Mouse (Mus musculus) neural tube, embryonic 12.5 days (tissue): ENCODE results near the gene Dusp14. TPM values are rescaled to one million over a fixed set of nuclear protein-coding genes. Genes with fewer than 3 reads are reported as not detected.

Experiments
- ATAC-seq: fragments of 200-750 bp; cut with Nextera tagmentation; 2 replicates; pipeline ENCODE4 v1.8.0; 2017; ENCODE audit warnings: low read depth, mild to moderate bottlenecking, moderate TSS enrichment, moderate library complexity; ENCODE audit not compliant: low FRiP score
- H3K27ac ChIP-seq: fragments of 300-500 bp; sonication (generic); 2 replicates; pipeline ENCODE4 v1.5.1; 2016
- H3K27me3 ChIP-seq: fragments of 300-500 bp; sonication (generic); replicated peaks from 2 replicates; pipeline ENCODE4 v1.6.1; 2016; ENCODE audit warnings: mild to moderate bottlenecking
- H3K36me3 ChIP-seq: fragments of 300-500 bp; sonication (generic); 2 replicates; pipeline ENCODE4 v1.6.1; 2016; ENCODE audit warnings: mild to moderate bottlenecking
- H3K4me1 ChIP-seq: fragments of 300-500 bp; sonication (generic); 2 replicates; pipeline ENCODE4 v1.6.1; 2016
- H3K4me2 ChIP-seq: fragments of 300-500 bp; sonication (generic); replicated peaks from 2 replicates; pipeline ENCODE4 v1.6.1; 2016; ENCODE audit warnings: mild to moderate bottlenecking
- H3K4me3 ChIP-seq: fragments of 300-500 bp; sonication (generic); 2 replicates; pipeline ENCODE4 v1.5.1; 2016
- H3K9ac ChIP-seq: fragments of 300-500 bp; sonication (generic); 2 replicates; pipeline ENCODE4 v1.6.1; 2016; ENCODE audit warnings: mild to moderate bottlenecking
- H3K9me3 ChIP-seq: fragments of 300-500 bp; sonication (generic); 2 replicates; pipeline ENCODE4 v1.6.1; 2016; ENCODE audit warnings: mild to moderate bottlenecking
- WGBS: fragments of 180-500 bp; shearing (Covaris S2); methylation state at CpG from one replicate; pipeline ENCODE4 v1.1.7; 2016; 5-methylcytosine and 5-hydroxymethylcytosine counted together
- polyA plus RNA-seq: library from polyadenylated mRNA; unstranded; fragments of >200 nt; fragmentation: Nextera tagmentation; extraction: Ambion mirVana; gene quantifications from 2 replicates; pipeline ENCODE4 v1.2.1, GENCODE M21; 2016

The Dusp14 gene
- polyA plus RNA-seq, 1 experiment from 2014 or later, result 12.4 TPM

- Histone ChIP-seq H3K4me3 (no peak overlapping the region), H3K4me1 (no peaks in the 10 kb centered on the region), H3K9me3 (no peaks in the 10 kb centered on the region), H3K4me2 (no peak overlapping the region), H3K27me3 (no peaks in the 10 kb centered on the region), H3K27ac (no peak overlapping the region), H3K9ac (no peak overlapping the region), H3K36me3 (peaks cover 30% of the 10 kb centered on the region)
- WGBS, result 88% methylated on average over 4 of the region's 4 CpGs
- no peak for ATAC-seq
These were observed 10.8 kb upstream of the Dusp14 start for GRCm38 (mm10) chr11:84079887-84080286.

DNA sequence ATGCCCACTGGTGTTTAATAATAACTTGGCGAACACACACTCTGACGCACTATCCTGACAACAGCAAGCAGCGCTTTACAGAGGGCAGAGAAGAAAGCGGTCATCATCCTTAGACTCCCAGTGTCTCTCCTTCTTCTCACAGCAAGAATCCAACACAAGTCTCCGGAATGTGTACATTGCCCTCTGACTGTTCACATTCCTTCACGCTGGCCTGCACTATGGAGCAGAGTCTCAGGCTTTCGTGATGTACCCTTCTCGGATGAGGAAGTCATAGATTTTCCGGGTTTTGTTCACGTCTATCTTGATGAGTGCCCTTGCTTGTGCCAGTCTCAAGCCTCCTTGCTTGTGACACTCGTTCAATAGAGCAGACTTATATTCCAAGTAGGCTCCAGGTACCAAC, 10.3 kb upstream of the Dusp14 start:
- H3K27me3 ChIP-seq, result no peaks in the 10 kb centered on the region
- H3K9ac ChIP-seq, result no peak overlapping the region
- no peaks in the 10 kb centered on the region for H3K4me1 ChIP-seq
- H3K4me3 ChIP-seq, result no peak overlapping the region
- ATAC-seq, result no peak
- no peak overlapping the region for H3K27ac ChIP-seq
- H3K9me3 ChIP-seq, result no peaks in the 10 kb centered on the region
- no peak overlapping the region for H3K4me2 ChIP-seq
- 92% methylated on average over 11 of the region's 11 CpGs for WGBS
- peaks cover 25% of the 10 kb centered on the region for H3K36me3 ChIP-seq

- Histone ChIP-seq H3K4me2 (no peak overlapping the region), H3K36me3 (peaks cover 24% of the 10 kb centered on the region), H3K4me1 (no peaks in the 10 kb centered on the region), H3K9me3 (no peaks in the 10 kb centered on the region), H3K27me3 (no peaks in the 10 kb centered on the region), H3K4me3 (no peak overlapping the region), H3K9ac (no peak overlapping the region), H3K27ac (no peak overlapping the region)
- 89% methylated on average over 9 of the region's 9 CpGs for WGBS
- no peak for ATAC-seq
These were observed 9.5 kb upstream of the Dusp14 start for GRCm38 (mm10) chr11:84078601-84079000.

DNA sequence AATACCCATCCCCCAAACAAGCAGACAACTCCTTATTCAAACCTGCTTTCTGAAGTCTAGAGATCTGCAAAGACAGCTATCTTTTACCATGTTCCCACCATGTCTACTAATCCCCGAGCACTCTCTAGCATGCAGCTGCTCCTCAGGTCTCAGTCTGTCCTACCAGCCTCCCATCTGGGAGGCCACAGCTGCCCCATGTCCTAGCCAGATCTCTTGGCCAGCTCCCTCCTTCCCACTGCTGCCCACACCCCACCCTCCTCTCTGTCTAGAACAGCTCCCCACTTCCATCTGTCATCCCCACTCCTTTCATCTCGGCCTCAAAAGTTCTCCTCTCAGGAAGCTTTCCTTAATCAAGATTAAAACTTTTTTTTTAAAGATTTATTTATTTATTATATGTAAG, 7.9 kb upstream of the Dusp14 start:
- Histone ChIP-seq H3K4me3 (no peak overlapping the region), H3K36me3 (peaks cover 19% of the 10 kb centered on the region), H3K9ac (no peak overlapping the region), H3K27ac (no peak overlapping the region), H3K9me3 (no peaks in the 10 kb centered on the region), H3K4me2 (no peak overlapping the region), H3K27me3 (no peaks in the 10 kb centered on the region), H3K4me1 (no peaks in the 10 kb centered on the region)
- ATAC-seq, result no peak
- WGBS, result 82% methylated on average over 2 of the region's 2 CpGs

GRCm38 (mm10) chr11:84073816-84074764, 5.0 kb upstream of the Dusp14 start:
- H3K9me3 ChIP-seq, result no peaks in the 10 kb centered on the region
- WGBS, result 88% methylated on average over 7 of the region's 7 CpGs

GRCm38 (mm10) chr11:84072904-84073651, 4.0 kb upstream of the Dusp14 start:
- WGBS, result 59% methylated on average over 9 of the region's 9 CpGs
- peaks cover 14% of the 10 kb centered on the region; the same call in 1 of the 2 replicates for H3K27me3 ChIP-seq
- 0 out of 2 replicates have a peak, but pooled peaks cover under 1% of the 10 kb centered on the region for H3K4me1 ChIP-seq
- no peak overlapping the region for H3K4me3 ChIP-seq
- H3K27ac ChIP-seq, result no peak overlapping the region
- no peak overlapping the region for H3K9ac ChIP-seq
- H3K9me3 ChIP-seq, result no peaks in the 10 kb centered on the region
- H3K4me2 ChIP-seq, result no peak overlapping the region
- H3K36me3 ChIP-seq, result no peaks in the 10 kb centered on the region
- ATAC-seq, result no peak

More at GRCm38 (mm10) chr11:84073816-84074764, 5.0 kb upstream of the Dusp14 start:
- H3K36me3 ChIP-seq, result peaks cover 9% of the 10 kb centered on the region
- H3K4me1 ChIP-seq, result no peaks in the 10 kb centered on the region
- ATAC-seq, result no peak
- H3K27me3 ChIP-seq, result peaks cover 10% of the 10 kb centered on the region; the same call in 1 of the 2 replicates
- H3K27ac ChIP-seq, result no peak overlapping the region
- H3K4me2 ChIP-seq, result no peak overlapping the region
- H3K4me3 ChIP-seq, result no peak overlapping the region
- no peak overlapping the region for H3K9ac ChIP-seq

GRCm38 (mm10) chr11:84068191-84069033, 649 bp downstream of the Dusp14 start:
- H3K36me3 ChIP-seq, result no peaks in the 10 kb centered on the region
- ATAC-seq, result peak; percentile 58
- peak overlapping the region; percentile 64 for H3K4me3 ChIP-seq
- H3K9me3 ChIP-seq, result no peaks in the 10 kb centered on the region
- no peak overlapping the region for H3K27ac ChIP-seq
- H3K9ac ChIP-seq, result peak overlapping the region; percentile 69
- WGBS, result 2% methylated on average over 62 of the region's 63 CpGs
- peaks cover 24% of the 10 kb centered on the region; the same call in 1 of the 2 replicates for H3K27me3 ChIP-seq
- H3K4me1 ChIP-seq, result peaks cover 20% of the 10 kb centered on the region
- H3K4me2 ChIP-seq, result peak overlapping the region; percentile 91

DNA sequence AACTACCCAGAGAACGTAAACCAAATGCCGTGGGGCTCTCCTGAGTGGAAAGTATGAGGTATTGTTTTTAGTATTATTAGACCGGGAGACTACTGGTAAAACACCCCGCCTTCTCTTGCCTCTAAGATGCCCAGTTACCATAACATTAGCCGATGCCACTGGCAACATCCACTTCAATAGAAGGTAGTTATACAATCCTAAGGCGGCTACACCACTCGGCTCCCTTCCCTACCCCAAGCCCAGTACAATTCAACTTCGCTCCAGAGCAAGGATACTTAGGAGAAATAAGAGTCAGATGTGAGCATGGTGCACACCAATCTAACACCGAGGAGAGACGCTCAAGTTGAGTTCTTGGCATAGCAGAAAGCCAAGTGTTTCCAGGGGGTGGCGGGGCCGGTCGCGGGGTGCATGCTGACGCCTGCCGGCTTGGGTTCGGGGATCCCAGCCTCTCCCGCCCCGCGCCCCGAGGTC, 1.3 kb downstream of the Dusp14 start:
- under 1% methylated on average over 21 of the region's 21 CpGs for WGBS
- H3K9ac ChIP-seq, result peak overlapping the region; percentile 69
- peaks cover 20% of the 10 kb centered on the region for H3K4me1 ChIP-seq
- H3K4me3 ChIP-seq, result peak overlapping the region; percentile 64
- H3K9me3 ChIP-seq, result no peaks in the 10 kb centered on the region
- peaks cover 24% of the 10 kb centered on the region; the same call in 1 of the 2 replicates for H3K27me3 ChIP-seq
- peak; percentile 13; the same call in 1 of the 2 replicates for ATAC-seq
- no peaks in the 10 kb centered on the region for H3K36me3 ChIP-seq
- H3K4me2 ChIP-seq, result peak overlapping the region; percentile 91
- H3K27ac ChIP-seq, result no peak overlapping the region

- peak overlapping the region; percentile 64; the same call in 1 of the 2 replicates for H3K4me3 ChIP-seq
- H3K27me3 ChIP-seq, result peaks cover 24% of the 10 kb centered on the region; the same call in 1 of the 2 replicates
- H3K4me1 ChIP-seq, result peaks cover 20% of the 10 kb centered on the region
- H3K36me3 ChIP-seq, result no peaks in the 10 kb centered on the region
- H3K4me2 ChIP-seq, result peak overlapping the region; percentile 91
- 2% methylated on average over 18 of the region's 18 CpGs for WGBS
- no peak overlapping the region for H3K27ac ChIP-seq
- H3K9ac ChIP-seq, result no peak overlapping the region
- no peaks in the 10 kb centered on the region for H3K9me3 ChIP-seq
- ATAC-seq, result no peak
These were observed 2.0 kb downstream of the Dusp14 start for GRCm38 (mm10) chr11:84066927-84067645.

- Histone ChIP-seq H3K9me3 (no peaks in the 10 kb centered on the region), H3K36me3 (no peaks in the 10 kb centered on the region), H3K4me1 (peaks cover 20% of the 10 kb centered on the region), H3K4me2 (peak overlapping the region; percentile 27; the same call in 1 of the 2 replicates), H3K9ac (no peak overlapping the region), H3K4me3 (0 out of 2 replicates have a peak overlapping the region, but pooled peaks have one; percentile 1), H3K27me3 (peaks cover 24% of the 10 kb centered on the region; the same call in 1 of the 2 replicates), H3K27ac (no peak overlapping the region)
- no peak for ATAC-seq
- 2% methylated on average over 11 of the region's 11 CpGs for WGBS
These were observed 3.0 kb downstream of the Dusp14 start for GRCm38 (mm10) chr11:84066071-84066481.
